Mouse (Mus musculus): Measurements from ENCODE around the gene Gsap.
"Not testable (repeated sequence)": the region's sequence is repeated elsewhere in the genome, so short reads cannot be mapped to it uniquely, and the experiment has no call there.

Gene Gsap

DNA sequence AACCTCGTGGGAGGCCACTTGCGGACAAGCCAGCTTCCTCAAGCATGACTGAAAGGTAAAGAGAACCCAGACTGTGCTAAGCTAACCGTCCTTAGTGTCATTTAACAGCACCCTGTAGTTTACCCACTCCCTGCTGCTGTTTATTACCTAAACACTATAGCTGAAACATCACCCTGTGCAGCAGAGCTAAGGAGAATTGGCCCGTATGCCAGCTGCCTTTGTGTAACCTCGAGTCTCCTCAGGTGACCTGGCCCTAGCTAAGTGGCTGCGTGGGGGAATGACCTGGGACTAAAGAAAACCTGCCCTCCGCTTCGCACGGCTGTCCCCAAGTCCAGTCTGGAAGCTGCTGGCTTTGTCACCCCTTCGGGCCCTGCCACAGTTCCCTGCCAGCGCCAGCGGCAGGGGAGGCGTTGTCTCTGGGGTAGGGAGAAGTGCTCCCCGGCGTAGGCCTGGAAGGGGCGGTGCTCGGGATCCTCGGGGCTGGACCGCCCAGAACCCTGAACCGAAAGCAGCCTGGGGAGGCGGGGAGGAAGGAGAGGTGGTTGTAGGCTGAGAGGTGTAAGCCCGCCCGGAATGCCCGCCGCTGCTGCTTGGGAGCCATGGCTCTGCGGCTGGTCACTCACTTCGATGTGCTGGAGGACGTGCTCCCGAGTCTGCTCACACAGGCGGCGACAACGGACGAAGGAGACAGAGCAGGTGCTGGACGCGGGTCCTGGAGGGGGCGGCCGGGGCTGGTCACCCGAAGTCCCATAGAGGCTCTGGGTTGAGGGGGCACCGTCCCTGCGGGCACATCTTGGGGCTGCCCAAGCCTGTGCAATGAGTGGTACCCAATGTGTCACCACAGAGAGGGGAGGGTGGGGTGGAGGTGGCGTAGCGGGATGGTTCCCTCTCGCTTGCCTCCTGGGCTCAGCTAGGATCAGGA is at the start of gene Gsap:
Gene Gsap, plus strand, starts transcription at position 492 of the 922 bp plus-strand sequence.
- peak; percentile 60 to 71 for DNase-seq (ENCODE audit: low spot score in 2 of 2)

DNA sequence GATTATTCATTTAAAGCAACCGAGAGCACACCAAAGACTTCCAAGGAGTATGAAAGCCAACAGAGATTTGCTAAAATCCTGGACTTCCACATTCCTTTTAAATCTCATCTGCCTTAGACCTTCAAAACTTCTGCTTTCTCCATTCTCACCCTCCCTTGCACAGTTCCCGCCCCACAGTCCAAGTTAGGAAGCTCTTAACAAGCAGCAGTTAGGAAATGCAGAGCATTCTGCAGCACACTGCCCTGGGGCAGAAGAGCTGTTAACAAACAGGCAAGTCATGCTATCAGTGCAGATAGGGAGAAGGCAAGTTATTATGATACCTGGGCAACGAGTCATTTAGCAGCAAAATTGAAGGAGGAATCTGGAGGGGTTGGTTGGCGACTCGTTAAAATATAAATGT is 49.5 kb upstream of the Gsap start:
- DNase-seq (ENCODE audit: low spot score in 2 of 2) = no peak

DNA sequence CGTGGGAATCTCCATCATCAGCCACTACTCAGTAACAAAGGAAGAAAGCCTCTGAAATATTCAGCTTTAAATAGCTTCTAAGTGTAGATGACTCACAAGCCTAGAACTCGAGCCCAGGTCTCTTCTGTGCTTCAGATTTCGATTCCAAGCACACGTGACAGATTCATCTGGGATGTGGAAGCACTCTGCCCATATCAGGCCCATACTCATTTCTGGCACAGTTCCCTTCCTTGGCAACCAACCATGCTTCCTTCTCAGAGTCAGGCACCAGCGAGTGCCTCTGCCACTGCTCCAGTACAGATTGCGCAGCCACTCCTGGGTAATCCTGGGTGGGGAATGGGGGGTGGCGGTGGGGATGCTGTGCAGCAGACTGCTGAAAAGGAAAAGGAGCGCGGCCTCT is 46.5 kb upstream of the Gsap start:
- peak in 1 of 2 experiments; percentile 37 for DNase-seq (ENCODE audit: low spot score in 2 of 2)

DNA sequence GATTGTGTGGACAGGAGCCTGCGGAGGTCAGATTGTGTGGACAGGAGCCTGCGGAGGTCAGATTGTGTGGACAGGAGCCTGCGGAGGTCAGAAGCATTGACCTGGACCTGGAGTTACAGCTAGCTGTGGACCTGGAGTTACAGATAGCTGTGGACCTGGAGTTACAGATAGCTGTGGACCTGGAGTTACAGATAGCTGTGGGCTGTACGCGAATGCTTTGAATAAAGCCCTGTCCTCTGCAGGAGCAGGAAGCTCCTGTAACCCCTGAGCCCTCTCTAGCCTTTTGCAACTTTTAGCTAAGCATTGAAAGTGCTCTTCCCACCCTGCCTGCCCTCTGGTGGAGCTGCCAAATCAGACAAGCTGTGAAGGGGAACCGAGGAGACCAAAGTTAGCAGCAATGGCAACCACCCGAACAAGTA is 44.9 kb upstream of the Gsap start:
- not testable (repeated sequence) for DNase-seq (ENCODE audit: low spot score in 2 of 2)

DNA sequence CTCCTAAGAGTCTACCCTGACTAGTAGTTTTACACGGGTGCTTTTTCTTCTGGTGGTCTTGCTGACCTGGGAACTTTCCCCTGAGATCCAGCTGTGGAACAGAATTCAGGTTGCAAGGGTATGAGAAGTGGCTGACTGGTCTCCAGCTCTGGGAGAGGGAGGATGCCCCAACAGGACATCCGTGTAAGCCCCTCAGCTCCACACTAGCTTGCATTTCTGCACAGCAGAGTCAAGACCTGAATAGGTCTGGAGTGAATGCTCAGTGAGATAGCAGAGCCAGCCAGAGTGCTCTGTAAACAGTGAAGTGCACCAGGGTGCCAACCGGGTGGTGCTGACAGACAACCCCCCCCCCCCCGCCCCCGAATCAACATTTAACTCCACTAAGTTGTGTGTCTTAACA is 44.4 kb upstream of the Gsap start:
- no peak for DNase-seq (ENCODE audit: low spot score in 2 of 2)

DNA sequence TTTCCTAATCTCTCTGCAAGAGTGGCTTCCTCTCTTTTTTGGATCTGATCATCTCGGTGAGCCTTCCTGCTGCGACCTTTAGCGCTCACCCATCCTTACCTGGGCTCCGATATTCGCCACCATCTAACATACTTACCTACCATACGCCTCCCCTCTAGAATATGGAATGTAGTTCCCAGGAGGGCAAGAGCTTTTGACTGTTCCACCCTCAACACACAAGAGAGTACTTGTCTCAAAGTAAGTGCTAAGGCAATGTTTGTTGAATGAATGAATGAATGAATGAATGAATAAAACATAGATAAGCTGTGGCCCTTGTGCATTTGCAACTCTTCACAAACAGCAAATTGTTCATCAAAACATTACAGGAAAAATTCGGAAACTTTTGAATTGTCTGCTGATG is 43.0 kb upstream of the Gsap start:
- no peak for DNase-seq (ENCODE audit: low spot score in 2 of 2)

DNA sequence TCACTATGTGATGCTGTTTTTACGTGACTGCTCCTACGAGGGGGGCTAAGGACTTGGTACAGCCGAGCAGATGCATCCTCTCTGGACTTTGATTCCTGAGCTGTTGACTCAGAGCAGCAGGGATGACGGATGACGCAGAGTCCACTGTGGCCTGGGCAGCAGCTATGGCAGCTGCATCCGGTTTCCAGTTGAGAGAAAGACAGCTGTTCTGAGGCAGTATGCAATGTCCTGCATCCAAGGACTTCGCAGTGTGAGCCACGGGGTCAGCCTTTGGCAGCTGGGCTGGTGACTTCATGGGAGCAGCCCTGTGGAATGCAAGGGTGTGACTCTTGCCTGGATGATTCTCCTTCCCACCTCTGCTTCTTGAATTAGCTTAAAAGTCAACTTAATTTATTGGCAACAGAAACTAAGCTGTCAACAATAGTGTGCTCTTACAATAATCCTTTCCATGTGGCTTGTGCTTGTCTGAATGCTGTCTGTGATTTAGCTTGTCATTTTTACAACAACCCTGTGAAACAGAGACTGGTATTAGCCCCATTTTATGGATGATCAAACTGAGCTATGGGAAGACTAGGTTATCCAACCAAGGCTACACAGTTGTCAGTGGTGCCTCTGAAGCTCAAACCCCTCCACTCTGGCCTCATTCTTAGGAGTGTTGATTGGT is 41.4 kb upstream of the Gsap start:
- peak; percentile 46 to 58 for DNase-seq (ENCODE audit: low spot score in 2 of 2)

DNA sequence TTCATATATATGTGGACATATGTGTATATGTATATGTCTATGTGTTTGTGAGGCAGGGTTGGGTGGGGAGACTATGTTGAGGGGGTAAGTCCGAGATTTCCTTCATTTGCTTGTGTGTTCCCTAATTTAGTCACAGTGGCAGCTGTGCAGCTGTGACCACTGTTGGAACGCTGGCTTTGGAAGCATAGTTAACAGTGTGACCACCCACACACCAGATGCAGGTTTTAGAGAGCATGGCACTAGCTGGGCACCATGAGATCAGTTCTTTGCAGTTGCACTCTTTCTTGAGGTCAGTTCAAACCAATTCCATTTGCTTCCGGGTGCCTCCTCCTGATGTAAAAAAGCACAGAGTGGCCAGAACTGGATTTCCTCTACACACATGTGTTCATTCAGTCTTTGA is 37.7 kb upstream of the Gsap start:
- peak in 1 of 2 experiments; percentile 8 for DNase-seq (ENCODE audit: low spot score in 2 of 2)

DNA sequence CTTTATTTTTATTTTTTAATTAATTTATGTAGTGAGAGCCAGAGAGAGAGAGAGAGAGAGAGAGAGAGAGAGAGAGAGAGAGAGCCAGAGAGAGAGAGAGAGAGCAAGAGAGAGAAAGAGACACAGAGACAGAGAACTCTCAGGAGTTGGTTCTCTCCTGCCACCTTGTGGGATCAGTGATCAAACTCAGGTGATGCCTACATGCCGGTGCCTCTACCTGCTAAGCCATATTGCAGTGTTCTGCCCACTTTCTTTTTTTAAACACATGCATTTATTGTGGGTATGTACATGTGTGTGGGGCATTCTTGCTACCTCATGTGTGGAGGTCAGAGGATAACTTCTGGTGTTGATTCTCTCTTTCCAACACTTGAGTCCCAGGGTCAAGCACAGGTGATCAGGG is 32.4 kb upstream of the Gsap start:
- DNase-seq (ENCODE audit: low spot score in 2 of 2) = no peak

DNA sequence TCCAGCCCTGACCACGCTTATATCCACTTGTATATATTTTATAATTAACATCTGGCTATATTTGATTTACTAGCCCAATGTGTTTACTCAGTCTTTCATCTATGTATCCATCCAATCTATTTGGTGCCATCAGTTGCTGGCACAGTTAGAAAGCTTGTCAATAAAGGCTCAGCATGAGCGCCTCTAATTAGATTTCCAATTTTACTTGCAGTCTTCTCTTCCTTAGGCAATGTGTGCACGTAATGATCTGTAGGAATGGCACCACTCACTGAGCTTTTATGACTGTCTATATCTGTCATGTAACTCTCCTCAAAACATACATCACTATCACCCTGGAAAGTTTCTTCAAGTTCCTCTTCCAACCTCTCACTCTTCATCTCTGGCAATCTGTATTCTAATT is 29.3 kb upstream of the Gsap start:
- DNase-seq (ENCODE audit: low spot score in 2 of 2) = no peak

DNA sequence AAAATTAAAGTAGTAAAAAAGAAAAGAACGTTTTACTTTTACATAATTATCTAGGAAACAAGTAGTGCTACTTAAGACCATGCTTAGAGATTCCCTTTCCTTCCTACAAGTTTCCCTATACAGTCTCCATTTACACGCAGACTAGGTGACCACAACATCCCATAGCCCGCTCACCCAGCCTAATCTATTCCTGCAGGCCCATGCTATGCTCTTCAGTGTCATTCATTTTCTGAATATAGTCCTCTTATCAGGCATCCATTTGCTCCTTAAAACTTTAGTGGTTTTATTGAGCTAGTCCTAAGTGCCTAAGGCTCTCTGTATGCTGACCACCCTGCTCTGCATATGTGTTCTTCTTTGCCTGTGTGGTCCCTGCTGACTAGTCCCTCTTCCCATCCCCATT is 26.5 kb upstream of the Gsap start:
- DNase-seq (ENCODE audit: low spot score in 2 of 2) = no peak

DNA sequence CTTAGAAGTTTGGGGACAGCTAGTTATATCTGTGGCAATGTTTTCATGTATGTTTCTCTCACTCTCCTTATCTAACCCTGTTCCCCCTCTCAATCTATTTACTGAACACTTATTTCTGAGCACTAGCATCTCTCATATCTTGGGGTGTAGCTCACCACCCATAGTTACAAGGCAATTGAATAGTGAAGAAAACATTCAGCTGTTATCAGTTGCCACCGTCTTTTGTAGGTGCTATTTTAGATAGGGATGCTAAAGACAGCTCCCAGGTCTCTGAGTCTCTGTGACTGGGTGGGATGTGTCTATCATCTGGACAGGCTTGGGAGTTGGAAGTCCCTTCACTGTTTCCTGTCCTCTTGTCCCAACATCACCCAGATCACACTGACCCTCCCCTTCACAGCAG is 25.3 kb upstream of the Gsap start:
- no peak for DNase-seq (ENCODE audit: low spot score in 2 of 2)

DNA sequence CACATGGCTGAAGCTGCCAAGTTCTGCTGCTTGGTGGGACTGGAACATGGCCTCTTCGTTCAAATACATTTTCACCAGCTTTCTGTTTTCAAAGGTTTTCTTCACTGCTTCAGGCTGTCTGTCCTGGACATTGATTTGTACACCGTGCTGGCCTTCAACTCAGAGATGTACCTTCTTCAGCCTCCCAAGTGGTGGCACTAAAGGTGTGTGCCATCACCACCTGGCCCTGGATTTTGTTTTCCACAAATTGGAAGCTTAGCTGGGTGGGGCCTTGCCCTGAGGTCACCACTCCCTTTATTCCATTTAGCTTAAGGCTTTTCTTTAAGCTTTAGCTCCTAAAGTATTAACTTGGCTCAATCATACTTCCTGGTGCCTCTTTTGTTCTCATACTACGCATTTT is 22.6 kb upstream of the Gsap start:
- no peak for DNase-seq (ENCODE audit: low spot score in 2 of 2)

DNA sequence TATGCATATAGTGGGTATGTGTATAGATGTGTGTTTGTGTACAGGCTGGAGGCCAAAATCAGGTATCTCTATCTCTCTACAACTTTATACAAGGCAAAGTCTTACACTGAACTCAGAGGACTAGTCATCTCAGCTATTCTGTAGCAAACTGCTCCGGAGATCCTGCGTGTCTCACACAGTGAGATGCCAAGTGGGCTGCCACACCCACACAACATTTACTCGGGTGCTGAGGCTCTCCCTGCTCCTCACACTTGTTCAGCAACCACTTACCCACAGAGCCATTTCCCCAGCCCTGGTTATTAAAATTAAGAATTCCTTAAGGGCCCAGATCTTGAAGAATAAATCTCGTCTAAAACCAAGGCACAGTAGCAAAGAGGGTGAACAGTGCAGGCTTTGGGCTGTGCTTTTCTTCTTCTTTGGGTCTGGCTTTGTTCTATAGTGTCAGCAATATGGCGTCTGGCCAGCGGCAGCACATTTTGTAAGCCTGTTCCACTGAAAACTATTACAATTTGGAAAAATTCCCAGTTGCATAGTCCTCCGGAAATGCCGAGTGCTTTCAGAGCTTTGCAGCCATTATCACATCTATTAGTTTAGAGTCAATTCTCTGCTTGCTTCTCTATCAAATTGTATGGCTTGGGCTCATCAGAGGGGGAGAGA is 17.2 kb upstream of the Gsap start:
- DNase-seq (ENCODE audit: low spot score in 2 of 2) = no peak

DNA sequence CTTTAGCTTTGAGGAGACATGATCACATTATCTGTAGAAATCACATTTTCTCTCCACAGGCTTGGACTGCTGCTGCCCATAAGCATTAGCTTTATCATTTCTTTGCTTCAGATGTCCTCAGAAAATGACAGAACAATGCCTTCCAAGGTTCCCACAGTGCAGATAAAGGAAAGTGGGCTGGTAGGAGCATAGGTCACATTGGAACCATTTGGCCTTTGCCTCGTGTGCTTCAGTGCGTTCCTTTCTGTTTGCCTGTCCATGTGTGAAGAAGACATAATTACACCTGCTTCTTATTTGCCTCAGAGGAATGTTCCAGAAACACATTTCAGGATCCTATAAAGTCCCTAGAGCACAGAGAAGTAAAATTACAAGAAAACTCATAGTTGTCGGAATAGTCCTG is 16.7 kb upstream of the Gsap start:
- DNase-seq (ENCODE audit: low spot score in 2 of 2) = no peak

DNA sequence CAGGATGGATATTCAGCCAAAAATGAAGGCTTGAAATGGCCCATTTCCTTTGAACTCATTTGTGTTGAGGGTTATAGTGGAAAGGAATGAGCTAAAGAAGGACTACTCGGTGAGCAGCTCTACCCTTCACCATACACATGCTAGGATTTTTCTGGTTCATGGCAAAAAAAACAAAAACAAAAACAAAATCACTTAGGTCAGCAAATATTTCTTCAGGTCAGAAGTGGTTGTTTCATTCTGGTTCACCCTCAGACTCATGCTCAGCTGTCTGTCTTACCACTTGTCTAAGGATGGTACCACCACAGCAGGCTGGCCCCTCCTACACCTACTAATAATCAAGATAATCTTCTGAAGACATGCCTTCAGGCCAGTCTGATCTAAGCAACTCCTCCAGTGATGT is 16.2 kb upstream of the Gsap start:
- no peak for DNase-seq (ENCODE audit: low spot score in 2 of 2)

DNA sequence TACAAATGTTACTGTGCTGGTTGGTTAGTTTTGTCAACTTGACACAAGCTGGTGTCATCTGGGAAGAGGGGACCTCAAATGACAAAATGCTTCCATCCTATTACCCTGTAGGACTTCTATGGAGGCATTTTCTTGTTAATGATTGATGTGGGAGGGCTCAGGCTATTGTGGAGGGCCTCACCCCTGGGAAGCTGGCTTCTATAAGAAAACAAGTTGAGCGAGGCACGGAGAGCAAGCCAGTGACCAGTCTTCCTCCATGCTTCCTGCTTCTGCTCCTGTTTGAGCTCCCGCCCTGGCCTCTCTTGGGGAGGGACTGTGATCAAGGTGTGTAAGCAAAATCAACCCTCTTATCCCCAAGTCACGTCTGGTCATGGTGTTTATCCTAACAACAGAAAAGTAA is 15.6 kb upstream of the Gsap start:
- DNase-seq (ENCODE audit: low spot score in 2 of 2) = no peak

DNA sequence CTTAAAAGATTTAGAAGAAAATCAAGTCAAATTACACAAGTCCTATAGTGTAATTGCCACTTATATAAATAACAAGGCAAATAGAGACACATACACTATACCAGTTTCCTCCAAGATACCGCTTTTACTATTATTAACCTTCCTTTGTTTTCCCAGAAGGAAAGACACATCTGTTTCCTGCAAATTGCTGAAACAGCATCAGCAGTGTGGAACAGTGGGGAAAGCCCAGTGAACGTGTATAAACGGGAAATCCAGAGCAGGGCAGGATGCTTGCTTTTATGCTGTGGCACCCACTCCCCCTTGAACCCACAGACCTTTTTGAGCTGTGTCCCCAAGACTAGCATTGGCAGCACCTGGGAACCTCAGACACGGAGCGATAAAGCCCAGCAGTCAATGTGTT is 15.2 kb upstream of the Gsap start:
- DNase-seq (ENCODE audit: low spot score in 2 of 2) = no peak

DNA sequence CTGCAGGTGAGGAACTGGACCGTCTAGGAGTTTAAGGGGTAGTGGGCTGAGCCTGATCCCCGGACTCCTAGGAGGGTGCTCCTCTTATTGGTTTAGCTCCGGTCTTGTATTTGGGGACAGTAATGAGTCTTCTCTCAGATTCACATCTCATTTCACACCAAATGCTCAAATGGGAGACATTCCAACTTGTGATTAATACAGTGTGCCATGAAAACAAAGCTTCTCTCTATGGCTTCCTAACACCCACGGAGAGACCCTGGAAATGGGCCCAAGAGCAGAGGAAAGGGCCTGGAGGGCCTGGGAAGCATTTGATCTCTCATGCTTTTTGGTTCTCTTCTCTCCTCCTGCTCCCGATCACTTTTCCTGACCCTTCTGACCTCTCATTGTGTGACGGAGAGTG is 14.7 kb upstream of the Gsap start:
- DNase-seq (ENCODE audit: low spot score in 2 of 2) = no peak

DNA sequence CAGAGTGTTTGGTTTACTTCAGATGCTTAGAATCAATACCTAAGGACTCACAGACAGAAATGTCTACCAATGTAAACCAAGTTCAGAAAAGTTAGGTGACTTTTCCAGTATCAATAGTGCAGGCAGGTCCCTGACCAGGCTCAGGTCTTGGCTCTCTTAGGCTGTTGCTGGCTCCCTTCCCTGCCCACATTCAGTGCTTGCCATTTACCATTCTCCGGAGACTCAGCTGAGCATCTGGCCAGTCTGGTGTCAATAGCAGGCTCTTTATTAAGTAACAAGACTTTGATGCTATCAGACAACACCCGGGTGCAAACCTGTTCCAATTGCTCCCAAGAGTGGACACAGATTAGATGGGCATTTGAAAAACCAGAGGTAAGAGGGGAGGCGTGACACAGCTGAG is 13.7 kb upstream of the Gsap start:
- no peak for DNase-seq (ENCODE audit: low spot score in 2 of 2)

DNA sequence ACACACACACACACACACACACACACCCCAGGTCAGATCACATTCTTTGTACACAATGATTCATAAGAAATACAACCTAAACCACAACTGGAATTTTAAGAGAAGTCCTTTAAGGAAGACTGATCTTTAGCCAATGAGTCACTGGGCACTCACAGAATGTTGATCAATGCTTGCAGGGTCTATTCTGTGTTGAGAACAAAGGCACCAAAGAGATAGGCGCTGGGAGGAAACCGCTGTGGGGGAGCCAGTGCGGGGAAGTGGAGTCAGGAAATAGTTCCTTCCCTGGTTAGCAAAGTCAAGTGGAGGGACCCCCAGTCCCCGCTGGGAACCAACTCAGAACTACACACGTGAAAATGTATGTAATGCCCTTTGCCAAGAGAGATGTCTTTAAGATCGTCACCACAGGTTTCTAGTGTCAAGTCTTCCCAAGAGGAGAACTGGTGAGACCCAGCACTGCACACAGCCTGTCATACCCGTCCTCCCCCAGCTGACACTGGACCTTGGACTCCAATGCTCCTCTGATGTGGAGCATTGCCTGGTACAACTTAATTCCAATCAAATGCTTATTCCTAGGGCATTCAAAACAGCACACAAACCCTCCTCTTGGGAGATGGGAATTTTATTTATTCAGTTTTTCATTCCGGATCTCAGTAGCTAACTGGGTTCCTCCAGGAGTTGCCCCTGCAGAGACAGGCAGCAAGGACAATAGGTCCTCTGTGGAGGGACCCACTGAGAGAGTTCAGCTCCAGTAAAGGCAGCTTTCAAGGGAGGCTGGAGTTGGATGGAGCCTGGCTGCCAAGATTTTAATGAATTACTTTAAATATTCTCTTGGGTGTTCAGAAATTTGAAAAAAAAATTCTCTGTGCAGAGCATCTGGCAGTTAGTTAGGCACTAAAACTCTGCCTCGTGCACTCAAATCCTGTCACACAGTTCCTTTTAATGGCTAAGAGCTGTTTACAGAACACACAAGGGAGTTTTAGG is 10.6 kb upstream of the Gsap start:
- DNase-seq (ENCODE audit: low spot score in 2 of 2) = no peak

DNA sequence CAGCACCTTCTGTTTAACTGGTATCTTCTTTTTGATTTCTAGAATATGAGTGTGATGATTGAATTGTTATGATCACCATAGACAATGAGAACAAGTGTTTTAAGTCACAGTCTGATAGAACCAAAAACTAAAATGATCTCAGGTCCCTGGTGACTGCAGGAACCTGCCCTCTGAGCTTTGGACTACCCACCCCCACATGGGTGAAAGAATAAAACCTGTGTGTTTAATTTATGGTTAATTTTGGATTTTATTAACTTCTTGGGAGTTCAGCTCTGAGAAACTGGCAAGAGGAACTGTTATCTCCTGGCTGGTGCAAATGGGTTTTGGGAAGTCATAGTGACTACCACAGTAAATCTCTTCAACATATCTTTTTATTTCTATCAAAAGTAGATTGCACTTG is 6.6 kb upstream of the Gsap start:
- DNase-seq (ENCODE audit: low spot score in 2 of 2) = no peak
